Mouse (Mus musculus): ENCODE measurements around the gene Ak2. TPM values are rescaled to one million over a fixed set of nuclear protein-coding genes. Genes with fewer than 3 reads are reported as not detected.
A peak's percentile ranks its signal among the peaks of the same experiment; 100 is the strongest.

Gene Ak2
- 173 and 175 TPM in 2 replicates for polyA plus RNA-seq (2015; fragmentation: Nextera tagmentation; extraction: Ambion mirVana)

DNA sequence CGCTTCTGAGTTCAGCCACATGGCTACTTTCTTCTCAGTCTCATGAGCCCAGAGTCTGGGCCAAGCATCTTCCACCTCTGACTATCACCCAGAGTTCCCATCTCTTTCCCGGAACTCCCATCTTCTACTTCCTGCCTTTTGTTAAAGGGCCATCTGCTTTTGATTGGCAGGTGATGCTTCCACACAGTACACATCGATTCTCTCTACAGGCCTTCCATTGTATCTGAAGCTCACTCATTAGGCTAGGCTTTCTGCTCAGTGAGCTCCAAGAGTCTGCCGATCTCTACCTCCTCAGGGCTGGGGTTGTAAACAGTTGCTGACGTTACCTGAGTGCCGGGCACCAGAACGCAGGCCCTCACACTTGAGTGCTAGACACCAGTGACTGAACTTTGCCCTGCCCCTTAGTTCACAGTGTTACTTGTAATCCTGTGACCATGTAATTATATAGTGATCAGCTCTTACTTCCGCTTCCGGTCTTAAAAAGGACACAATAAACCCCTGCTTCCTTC, at the start of gene Ak2:
Ak2 (plus strand) TSS at position 459 of the 509 bp plus-strand sequence.
- Histone ChIP-seq H3K9ac (ENCODE audit: low read length) (0 out of 2 replicates have a peak within 1 kb of the TSS, but pooled peaks have one; percentile 21), H3K9me3 (ENCODE audit: control insufficient read depth, low read length) (no peaks in the 10 kb centered on the region), H3K36me3 (ENCODE audit: control insufficient read depth, insufficient read depth, low read length) (no peaks in the 10 kb centered on the region), H3K4me3 (ENCODE audit: low read length) (no peak within 1 kb of the TSS), H3K27me3 (ENCODE audit: control insufficient read depth, insufficient read depth, low read depth, low read length) (no peaks in the 10 kb centered on the region), H3K4me1 (replicated peaks; ENCODE audit: control insufficient read depth, insufficient read depth, low read length) (peaks cover 15% of the 10 kb centered on the region), H3K27ac (ENCODE audit: low read length) (0 out of 2 replicates have a peak within 1 kb of the TSS, but pooled peaks have one; percentile 27), H3K4me2 (ENCODE audit: low read depth, low read length) (peak within 1 kb of the TSS; percentile 33; the same call in 1 of the 2 replicates)
- 90% methylated on average over 9 of the region's 9 CpGs for WGBS
- ATAC-seq (ENCODE audit: low read depth): no peak

GRCm38 (mm10) chr4:128942346-128942745, 49.4 kb upstream of the Ak2 start:
- 55% methylated on average over 3 of the region's 3 CpGs for WGBS
- no peak overlapping the region for H3K9ac ChIP-seq (ENCODE audit: low read length)
- peaks cover 2% of the 10 kb centered on the region; the same call in 1 of the 2 replicates for H3K36me3 ChIP-seq (ENCODE audit: control insufficient read depth, insufficient read depth, low read length)
- no peak for ATAC-seq (ENCODE audit: low read depth)
- H3K4me2 ChIP-seq (ENCODE audit: low read depth, low read length): no peak overlapping the region
- no peaks in the 10 kb centered on the region for H3K9me3 ChIP-seq (ENCODE audit: control insufficient read depth, low read length)
- no peaks in the 10 kb centered on the region for H3K27me3 ChIP-seq (ENCODE audit: control insufficient read depth, insufficient read depth, low read depth, low read length)
- peaks cover 2% of the 10 kb centered on the region; the same call in 1 of the 2 replicates for H3K4me1 ChIP-seq (replicated peaks; ENCODE audit: control insufficient read depth, insufficient read depth, low read length)
- H3K27ac ChIP-seq (ENCODE audit: low read length): no peak overlapping the region
- no peak overlapping the region for H3K4me3 ChIP-seq (ENCODE audit: low read length)

- ATAC-seq (ENCODE audit: low read depth): no peak
- WGBS: 76% methylated on average over 9 of the region's 9 CpGs
- no peaks in the 10 kb centered on the region for H3K9me3 ChIP-seq (ENCODE audit: control insufficient read depth, low read length)
- no peak overlapping the region for H3K4me2 ChIP-seq (ENCODE audit: low read depth, low read length)
- no peak overlapping the region for H3K9ac ChIP-seq (ENCODE audit: low read length)
- no peaks in the 10 kb centered on the region for H3K27me3 ChIP-seq (ENCODE audit: control insufficient read depth, insufficient read depth, low read depth, low read length)
- H3K4me3 ChIP-seq (ENCODE audit: low read length): no peak overlapping the region
- peaks cover 2% of the 10 kb centered on the region; the same call in 1 of the 2 replicates for H3K36me3 ChIP-seq (ENCODE audit: control insufficient read depth, insufficient read depth, low read length)
- H3K27ac ChIP-seq (ENCODE audit: low read length): no peak overlapping the region
- peaks cover 10% of the 10 kb centered on the region for H3K4me1 ChIP-seq (replicated peaks; ENCODE audit: control insufficient read depth, insufficient read depth, low read length)
Measured at GRCm38 (mm10) chr4:128946736-128947135, 45.0 kb upstream of the Ak2 start.

- Histone ChIP-seq H3K27me3 (ENCODE audit: control insufficient read depth, insufficient read depth, low read depth, low read length) (no peaks in the 10 kb centered on the region), H3K27ac (ENCODE audit: low read length) (no peak overlapping the region), H3K4me3 (ENCODE audit: low read length) (no peak overlapping the region), H3K4me2 (ENCODE audit: low read depth, low read length) (peak overlapping the region; percentile 31; the same call in 1 of the 2 replicates), H3K4me1 (replicated peaks; ENCODE audit: control insufficient read depth, insufficient read depth, low read length) (peaks cover 10% of the 10 kb centered on the region), H3K9me3 (ENCODE audit: control insufficient read depth, low read length) (no peaks in the 10 kb centered on the region), H3K36me3 (ENCODE audit: control insufficient read depth, insufficient read depth, low read length) (peaks cover 2% of the 10 kb centered on the region; the same call in 1 of the 2 replicates), H3K9ac (ENCODE audit: low read length) (no peak overlapping the region)
- 13% methylated on average over 18 of the region's 18 CpGs for WGBS
- peak; percentile 50; the same call in 1 of the 2 replicates for ATAC-seq (ENCODE audit: low read depth)
Measured at GRCm38 (mm10) chr4:128947326-128947933, 44.3 kb upstream of the Ak2 start.

- no peak overlapping the region for H3K27ac ChIP-seq (ENCODE audit: low read length)
- H3K4me2 ChIP-seq (ENCODE audit: low read depth, low read length): no peak overlapping the region
- H3K36me3 ChIP-seq (ENCODE audit: control insufficient read depth, insufficient read depth, low read length): no peaks in the 10 kb centered on the region
- peaks cover 10% of the 10 kb centered on the region for H3K4me1 ChIP-seq (replicated peaks; ENCODE audit: control insufficient read depth, insufficient read depth, low read length)
- H3K27me3 ChIP-seq (ENCODE audit: control insufficient read depth, insufficient read depth, low read depth, low read length): no peaks in the 10 kb centered on the region
- H3K9me3 ChIP-seq (ENCODE audit: control insufficient read depth, low read length): no peaks in the 10 kb centered on the region
- 29% methylated on average over 6 of the region's 6 CpGs for WGBS
- no peak for ATAC-seq (ENCODE audit: low read depth)
- H3K4me3 ChIP-seq (ENCODE audit: low read length): no peak overlapping the region
- H3K9ac ChIP-seq (ENCODE audit: low read length): no peak overlapping the region
Measured at GRCm38 (mm10) chr4:128948137-128948674, 43.6 kb upstream of the Ak2 start.

DNA sequence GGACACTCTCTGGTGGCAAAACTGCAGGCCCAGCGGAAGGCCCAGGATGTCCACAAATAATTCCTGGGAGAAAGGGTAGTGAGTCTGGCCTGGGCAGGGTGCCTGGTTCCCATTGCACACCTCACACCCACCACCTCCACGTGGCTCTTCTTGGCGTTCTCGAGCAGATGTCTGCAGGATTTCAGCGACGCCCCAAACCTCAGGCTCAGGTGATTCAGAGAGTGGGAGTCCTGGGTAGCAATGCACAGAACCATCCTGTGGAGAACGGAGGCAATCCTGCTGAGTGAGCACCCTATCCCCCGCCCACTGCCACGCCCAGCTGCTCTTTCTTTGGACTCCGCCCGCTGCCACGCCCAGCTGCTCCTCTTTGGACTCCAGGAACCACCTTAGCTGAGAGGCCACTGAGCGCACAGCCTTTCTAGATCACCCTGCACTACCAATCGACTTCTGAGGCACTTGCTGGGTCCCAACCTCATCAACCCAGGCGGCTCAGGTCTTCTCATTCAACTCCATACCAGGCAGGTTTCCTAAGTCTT, 42.2 kb upstream of the Ak2 start:
- H3K27me3 ChIP-seq (ENCODE audit: control insufficient read depth, insufficient read depth, low read depth, low read length): no peaks in the 10 kb centered on the region
- 37% methylated on average over 15 of the region's 15 CpGs for WGBS

GRCm38 (mm10) chr4:128950461-128950860, 41.3 kb upstream of the Ak2 start:
- H3K9ac ChIP-seq (ENCODE audit: low read length): no peak overlapping the region
- no peak overlapping the region for H3K4me2 ChIP-seq (ENCODE audit: low read depth, low read length)
- no peaks in the 10 kb centered on the region for H3K27me3 ChIP-seq (ENCODE audit: control insufficient read depth, insufficient read depth, low read depth, low read length)
- 64% methylated on average over 5 of the region's 5 CpGs for WGBS
- no peak overlapping the region for H3K4me3 ChIP-seq (ENCODE audit: low read length)
- H3K27ac ChIP-seq (ENCODE audit: low read length): no peak overlapping the region
- ATAC-seq (ENCODE audit: low read depth): no peak
- no peaks in the 10 kb centered on the region for H3K36me3 ChIP-seq (ENCODE audit: control insufficient read depth, insufficient read depth, low read length)
- H3K4me1 ChIP-seq (replicated peaks; ENCODE audit: control insufficient read depth, insufficient read depth, low read length): peaks cover 10% of the 10 kb centered on the region
- no peaks in the 10 kb centered on the region for H3K9me3 ChIP-seq (ENCODE audit: control insufficient read depth, low read length)

More for the DNA sequence above, 42.2 kb upstream of the Ak2 start:
- H3K9me3 ChIP-seq (ENCODE audit: control insufficient read depth, low read length): no peaks in the 10 kb centered on the region
- H3K4me2 ChIP-seq (ENCODE audit: low read depth, low read length): no peak overlapping the region
- H3K4me3 ChIP-seq (ENCODE audit: low read length): no peak overlapping the region
- H3K9ac ChIP-seq (ENCODE audit: low read length): no peak overlapping the region
- ATAC-seq (ENCODE audit: low read depth): 0 out of 2 replicates have a peak, but pooled peaks have one; percentile 23
- no peak overlapping the region for H3K27ac ChIP-seq (ENCODE audit: low read length)
- peaks cover 10% of the 10 kb centered on the region for H3K4me1 ChIP-seq (replicated peaks; ENCODE audit: control insufficient read depth, insufficient read depth, low read length)
- H3K36me3 ChIP-seq (ENCODE audit: control insufficient read depth, insufficient read depth, low read length): no peaks in the 10 kb centered on the region

DNA sequence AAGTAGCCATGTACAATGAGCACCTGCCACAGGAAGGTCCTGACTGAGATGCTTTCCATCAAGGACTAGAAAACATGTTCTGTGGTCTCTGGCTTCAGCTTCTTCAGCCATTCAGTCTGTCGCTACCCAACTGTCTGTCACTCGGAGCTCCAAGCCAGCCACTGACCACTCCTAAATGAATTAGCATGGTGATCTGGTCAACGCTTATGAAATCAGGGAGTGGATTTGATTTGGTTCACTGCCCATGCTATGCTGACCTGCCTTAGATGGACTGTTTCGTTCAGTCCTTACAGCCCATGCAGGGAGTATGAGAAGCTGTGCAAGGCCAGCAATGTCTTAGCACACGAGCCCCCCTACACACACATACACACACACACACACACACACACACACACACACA, 37.9 kb upstream of the Ak2 start:
- Histone ChIP-seq H3K27me3 (ENCODE audit: control insufficient read depth, insufficient read depth, low read depth, low read length) (no peaks in the 10 kb centered on the region), H3K27ac (ENCODE audit: low read length) (no peak overlapping the region), H3K4me1 (replicated peaks; ENCODE audit: control insufficient read depth, insufficient read depth, low read length) (peaks cover 20% of the 10 kb centered on the region), H3K9ac (ENCODE audit: low read length) (no peak overlapping the region), H3K4me3 (ENCODE audit: low read length) (no peak overlapping the region), H3K4me2 (ENCODE audit: low read depth, low read length) (no peak overlapping the region), H3K9me3 (ENCODE audit: control insufficient read depth, low read length) (no peaks in the 10 kb centered on the region), H3K36me3 (ENCODE audit: control insufficient read depth, insufficient read depth, low read length) (no peaks in the 10 kb centered on the region)
- ATAC-seq (ENCODE audit: low read depth): no peak
- WGBS: 88% methylated on average over 5 of the region's 5 CpGs

DNA sequence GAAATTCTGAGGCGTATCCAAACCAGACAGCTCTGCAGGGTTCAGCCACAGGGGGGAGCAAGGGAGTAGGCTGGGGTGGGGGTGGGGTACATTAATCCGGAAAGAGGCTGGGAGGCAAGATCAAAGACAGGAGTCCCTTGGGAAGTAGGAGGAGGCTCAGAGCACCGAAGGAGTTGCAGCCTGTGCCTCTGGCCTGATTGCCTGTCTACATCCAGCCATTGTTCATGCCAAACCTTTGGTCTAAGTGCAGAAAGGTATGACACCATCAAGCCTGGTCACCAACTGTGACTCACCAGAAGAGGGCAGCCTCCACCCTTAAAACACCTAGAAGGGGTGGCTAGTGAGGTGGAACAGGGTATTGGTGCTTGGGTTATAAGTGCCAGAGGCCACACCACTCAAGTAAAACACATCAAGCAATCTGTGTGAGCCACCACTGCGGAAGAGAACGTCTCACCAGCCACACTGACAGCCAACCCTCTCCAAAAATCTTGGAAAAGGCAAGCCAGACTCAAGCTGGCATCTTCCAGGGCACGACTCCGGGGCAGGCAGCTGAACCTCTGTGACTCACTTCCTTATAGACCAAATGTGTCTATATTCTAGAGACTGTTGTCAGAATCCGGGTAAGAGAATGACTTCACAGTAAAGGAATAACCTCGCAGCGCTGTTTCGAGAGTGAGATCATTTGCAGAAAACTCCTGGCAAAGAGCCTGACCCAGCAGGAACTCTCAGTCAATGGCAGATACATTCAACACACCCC, 34.4 kb upstream of the Ak2 start:
- 25% methylated on average over 11 of the region's 11 CpGs for WGBS
- ATAC-seq (ENCODE audit: low read depth): peak; percentile 47
- no peak overlapping the region for H3K4me3 ChIP-seq (ENCODE audit: low read length)
- H3K9me3 ChIP-seq (ENCODE audit: control insufficient read depth, low read length): no peaks in the 10 kb centered on the region
- no peak overlapping the region for H3K9ac ChIP-seq (ENCODE audit: low read length)
- H3K36me3 ChIP-seq (ENCODE audit: control insufficient read depth, insufficient read depth, low read length): no peaks in the 10 kb centered on the region
- peaks cover 24% of the 10 kb centered on the region for H3K4me1 ChIP-seq (replicated peaks; ENCODE audit: control insufficient read depth, insufficient read depth, low read length)
- H3K27me3 ChIP-seq (ENCODE audit: control insufficient read depth, insufficient read depth, low read depth, low read length): no peaks in the 10 kb centered on the region; the same call in 1 of the 2 replicates
- peak overlapping the region; percentile 32 for H3K27ac ChIP-seq (ENCODE audit: low read length)
- H3K4me2 ChIP-seq (ENCODE audit: low read depth, low read length): no peak overlapping the region

Data from lung, embryonic 16.5 days (tissue).